ENCODE assay signal across 8 mouse cellular contexts in genomic region chr12:70111117-70111366, GRCm38 (mm10). TPM values are rescaled to one million over a fixed set of nuclear protein-coding genes. Genes with fewer than 3 reads are reported as not detected.
DNase-seq lines count a peak whose midpoint lies in the region; ATAC-seq and TF ChIP-seq lines count a peak whose summit lies in the region.

No protein-coding gene starts in this region.

- DNase-seq in heart, adult 9 months (ENCODE audit: low spot score in 2 of 2): no peak
- DNase-seq in testis, postnatal 14 days (ENCODE audit: low spot score): no peak
- no peak for DNase-seq in right cerebral cortex, postnatal 25 days

- peak overlapping the region; percentile 71 for H3K4me3 ChIP-seq in heart, embryonic 12.5 days
- peak overlapping the region; percentile 90 for H3K4me3 ChIP-seq in E14TG2a.4 (replicated peaks; ENCODE audit: low read length)
- H3K4me3 ChIP-seq in embryonic facial prominence, embryonic 12.5 days: peak overlapping the region; percentile 91
- H3K4me3 ChIP-seq in intestine, postnatal 0 days (ENCODE audit: low read depth, low read length): peak overlapping the region; percentile 81
- peak overlapping the region; percentile 82 for H3K4me3 ChIP-seq in midbrain, embryonic 12.5 days

- 0% methylated on average over 16 of the region's 16 CpGs for WGBS in heart, embryonic 12.5 days
- WGBS in embryonic facial prominence, embryonic 12.5 days: 0% methylated on average over 16 of the region's 16 CpGs
- WGBS in intestine, postnatal 0 days: 0% methylated on average over 16 of the region's 16 CpGs
- WGBS in midbrain, embryonic 12.5 days: under 1% methylated on average over 16 of the region's 16 CpGs

- no peaks in the 10 kb centered on the region for H3K9me3 ChIP-seq in heart, embryonic 12.5 days (replicated peaks)
- no peaks in the 10 kb centered on the region for H3K9me3 ChIP-seq in E14TG2a.4 (ENCODE audit: low read length)
- H3K9me3 ChIP-seq in embryonic facial prominence, embryonic 12.5 days: no peaks in the 10 kb centered on the region
- H3K9me3 ChIP-seq in intestine, postnatal 0 days (ENCODE audit: control insufficient read depth): no peaks in the 10 kb centered on the region
- 0 out of 2 replicates have a peak, but pooled peaks cover 3% of the 10 kb centered on the region for H3K9me3 ChIP-seq in midbrain, embryonic 12.5 days

- no peak for TF ChIP-seq CTCF in E14TG2a.4 (conservative IDR thresholded peaks at IDR 0.05; ENCODE audit: low read length)
- TF ChIP-seq CTCF in intestine, postnatal 0 days (IDR thresholded peaks at IDR 0.05; ENCODE audit: low read depth): no peak

- H3K4me2 ChIP-seq in heart, embryonic 12.5 days: peak overlapping the region; percentile 99
- peak overlapping the region; percentile 95 for H3K4me2 ChIP-seq in embryonic facial prominence, embryonic 12.5 days (replicated peaks)
- H3K4me2 ChIP-seq in intestine, postnatal 0 days (replicated peaks; ENCODE audit: low read depth): peak overlapping the region; percentile 99
- peak overlapping the region; percentile 92 for H3K4me2 ChIP-seq in midbrain, embryonic 12.5 days (replicated peaks)

- no peaks in the 10 kb centered on the region for H3K36me3 ChIP-seq in heart, embryonic 12.5 days
- no peaks in the 10 kb centered on the region for H3K36me3 ChIP-seq in E14TG2a.4 (ENCODE audit: insufficient read depth, low read length)
- no peaks in the 10 kb centered on the region for H3K36me3 ChIP-seq in embryonic facial prominence, embryonic 12.5 days
- no peaks in the 10 kb centered on the region for H3K36me3 ChIP-seq in intestine, postnatal 0 days (ENCODE audit: control insufficient read depth, insufficient read depth)
- no peaks in the 10 kb centered on the region for H3K36me3 ChIP-seq in midbrain, embryonic 12.5 days

- H3K27me3 ChIP-seq in heart, embryonic 12.5 days (replicated peaks): peaks cover 7% of the 10 kb centered on the region; the same call in 1 of the 2 replicates
- H3K27me3 ChIP-seq in E14TG2a.4 (ENCODE audit: insufficient read depth, low read length): peaks cover 84% of the 10 kb centered on the region
- H3K27me3 ChIP-seq in embryonic facial prominence, embryonic 12.5 days: peaks cover 8% of the 10 kb centered on the region
- H3K27me3 ChIP-seq in intestine, postnatal 0 days (replicated peaks; ENCODE audit: control insufficient read depth, insufficient read depth, low read length): no peaks in the 10 kb centered on the region
- H3K27me3 ChIP-seq in midbrain, embryonic 12.5 days: peaks cover 46% of the 10 kb centered on the region

- H3K4me1 ChIP-seq in heart, embryonic 12.5 days (replicated peaks): peaks cover 24% of the 10 kb centered on the region
- H3K4me1 ChIP-seq in E14TG2a.4 (replicated peaks; ENCODE audit: low read depth, low read length): peaks cover 33% of the 10 kb centered on the region
- peaks cover 19% of the 10 kb centered on the region; the same call in 1 of the 2 replicates for H3K4me1 ChIP-seq in embryonic facial prominence, embryonic 12.5 days
- H3K4me1 ChIP-seq in intestine, postnatal 0 days (replicated peaks; ENCODE audit: control insufficient read depth, insufficient read depth, low read length): peaks cover 10% of the 10 kb centered on the region; the same call in 1 of the 2 replicates
- H3K4me1 ChIP-seq in midbrain, embryonic 12.5 days: peaks cover 43% of the 10 kb centered on the region

- peak overlapping the region; percentile 83 for H3K9ac ChIP-seq in heart, embryonic 12.5 days
- H3K9ac ChIP-seq in embryonic facial prominence, embryonic 12.5 days: peak overlapping the region; percentile 90
- peak overlapping the region; percentile 81 for H3K9ac ChIP-seq in intestine, postnatal 0 days (ENCODE audit: low read depth, low read length)
- H3K9ac ChIP-seq in midbrain, embryonic 12.5 days (replicated peaks): peak overlapping the region; percentile 88

- H3K27ac ChIP-seq in heart, embryonic 12.5 days (ENCODE audit: poor library complexity, severe bottlenecking): peak overlapping the region; percentile 70; the same call in 1 of the 2 replicates
- H3K27ac ChIP-seq in embryonic facial prominence, embryonic 12.5 days: peak overlapping the region; percentile 81
- no peak overlapping the region for H3K27ac ChIP-seq in intestine, postnatal 0 days (ENCODE audit: low read depth, low read length)
- H3K27ac ChIP-seq in midbrain, embryonic 12.5 days (replicated peaks): peak overlapping the region; percentile 86

- peak; percentile 54; the same call in 1 of the 2 replicates for ATAC-seq in heart, embryonic 12.5 days (ENCODE audit: insufficient number of reproducible peaks, low FRiP score)
- ATAC-seq in embryonic facial prominence, embryonic 12.5 days (ENCODE audit: insufficient number of reproducible peaks, insufficient read depth, low FRiP score, low TSS enrichment): no peak
- ATAC-seq in intestine, postnatal 0 days: peak; percentile 62
- ATAC-seq in midbrain, embryonic 12.5 days (ENCODE audit: low FRiP score, low read depth): peak; percentile 67

RNA-seq across cellular contexts. Expression of gene Nin, which starts 2.5 kb away (rescaled TPM):
- 10.4 and 11.4 TPM in 2 replicates for polyA plus RNA-seq in heart, embryonic 12.5 days (2016; fragmentation: Nextera tagmentation; extraction: Ambion mirVana)
- polyA plus RNA-seq in embryonic facial prominence, embryonic 12.5 days (2016; fragmentation: Nextera tagmentation; extraction: Ambion mirVana): 11.5 and 13.5 TPM in 2 replicates
- 2.2 and 3.4 TPM in 2 replicates for polyA plus RNA-seq in intestine, postnatal 0 days (2015; fragmentation: Nextera tagmentation; extraction: Ambion mirVana)
- polyA plus RNA-seq in midbrain, embryonic 12.5 days (2016; fragmentation: Nextera tagmentation; extraction: Ambion mirVana): 16.5 and 17.2 TPM in 2 replicates

RNA-seq across cellular contexts. Expression of gene Abhd12b, which starts 42.9 kb away (rescaled TPM):
- not detected in 2 replicates for polyA plus RNA-seq in heart, embryonic 12.5 days (2016; fragmentation: Nextera tagmentation; extraction: Ambion mirVana)
- polyA plus RNA-seq in embryonic facial prominence, embryonic 12.5 days (2016; fragmentation: Nextera tagmentation; extraction: Ambion mirVana): 0.09 and 0.25 TPM in 2 replicates
- polyA plus RNA-seq in intestine, postnatal 0 days (2015; fragmentation: Nextera tagmentation; extraction: Ambion mirVana): not detected in 2 replicates
- polyA plus RNA-seq in midbrain, embryonic 12.5 days (2016; fragmentation: Nextera tagmentation; extraction: Ambion mirVana): 0.25 TPM in 1 of 2 replicates, not detected in the other
